Mouse (Mus musculus) embryo, embryonic 10 days (tissue): ENCODE measurements at regions not wholly inside any gene's neighbourhood (a gene's known extent, or its start where the extent isn't known, plus 50 kb on each side); places are given as distances from the start of the nearest gene placed in this dataset.
A peak's percentile ranks its signal among the peaks of the same experiment; 100 is the strongest.

Experiments used
- DNase-seq: peaks from one replicate; pipeline ENCODE4 v3.0.0-alpha.2; 2015; ENCODE audit warnings: low spot score

GRCm38 (mm10) chr17:72782775-72783174, 53.5 kb upstream of the Ypel5 start:
- no peak for DNase-seq

- peak; percentile 79 for DNase-seq
These were observed 54.5 kb upstream of the Ypel5 start for GRCm38 (mm10) chr17:72781786-72782185.

GRCm38 (mm10) chr17:72768266-72768665, 68.0 kb upstream of the Ypel5 start:
- DNase-seq = no peak

GRCm38 (mm10) chr17:72760937-72761336, 75.3 kb upstream of the Ypel5 start:
- no peak for DNase-seq

GRCm38 (mm10) chr17:72746411-72746810, 89.8 kb upstream of the Ypel5 start:
- no peak for DNase-seq

- DNase-seq = no peak
These were observed 103.2 kb upstream of the Ypel5 start for GRCm38 (mm10) chr17:72733006-72733405.

- DNase-seq = no peak
These were observed 104.6 kb upstream of the Ypel5 start for GRCm38 (mm10) chr17:72731691-72732090.

- DNase-seq = no peak
These were observed 105.1 kb upstream of the Ypel5 start for GRCm38 (mm10) chr17:72731175-72731574.

GRCm38 (mm10) chr17:72720753-72721152, 115.5 kb upstream of the Ypel5 start:
- peak; percentile 45 for DNase-seq

GRCm38 (mm10) chr17:72719618-72720017, 115.2 kb upstream of the Alk start:
- DNase-seq = no peak

- DNase-seq = no peak
These were observed 87.2 kb upstream of the Alk start for GRCm38 (mm10) chr17:72691630-72692029.

GRCm38 (mm10) chr17:72689606-72690005, 85.2 kb upstream of the Alk start:
- no peak for DNase-seq

GRCm38 (mm10) chr17:72688800-72689199, 84.4 kb upstream of the Alk start:
- DNase-seq = no peak

- DNase-seq = no peak
These were observed 70.2 kb upstream of the Alk start for GRCm38 (mm10) chr17:72674658-72675057.

GRCm38 (mm10) chr17:72672010-72672409, 67.6 kb upstream of the Alk start:
- no peak for DNase-seq

- no peak for DNase-seq
These were observed 62.5 kb upstream of the Alk start for GRCm38 (mm10) chr17:72666961-72667360.

- no peak for DNase-seq
These were observed 57.3 kb upstream of the Alk start for GRCm38 (mm10) chr17:72661678-72662077.

GRCm38 (mm10) chr17:72658744-72659143, 54.3 kb upstream of the Alk start:
- DNase-seq = peak; percentile 14

GRCm38 (mm10) chr17:72657826-72658225, 53.4 kb upstream of the Alk start:
- DNase-seq = peak; percentile 35
